Mouse (Mus musculus): ENCODE measurements around the gene Tmem151b. TPM values are rescaled to one million over a fixed set of nuclear protein-coding genes. Genes with fewer than 3 reads are reported as not detected.

Gene Tmem151b
- polyA plus RNA-seq, 1 experiment from 2014 or later = 1.8 TPM

- H3K9me3 ChIP-seq (ENCODE audit: control insufficient read depth, low read depth, low read length) = no peaks in the 10 kb centered on the region
- no peaks in the 10 kb centered on the region for H3K36me3 ChIP-seq (ENCODE audit: control insufficient read depth, insufficient read depth, low read length)
- peaks cover 40% of the 10 kb centered on the region for H3K27me3 ChIP-seq (ENCODE audit: control insufficient read depth, insufficient read depth, low read length)
- H3K9ac ChIP-seq (replicated peaks; ENCODE audit: low read depth, low read length) = no peak overlapping the region
- H3K4me3 ChIP-seq (ENCODE audit: low read depth, low read length) = no peak overlapping the region
- no peak for ATAC-seq (ENCODE audit: insufficient number of reproducible peaks, insufficient read depth, low FRiP score, low read depth)
- H3K4me2 ChIP-seq (replicated peaks; ENCODE audit: low read depth, low read length) = no peak overlapping the region
- WGBS = 74% methylated on average over 5 of the region's 5 CpGs
- 0 out of 2 replicates have a peak, but pooled peaks cover 4% of the 10 kb centered on the region for H3K4me1 ChIP-seq (ENCODE audit: control insufficient read depth, insufficient read depth, low read length)
- no peak overlapping the region for H3K27ac ChIP-seq (ENCODE audit: low read length)
Observed at GRCm38 (mm10) chr17:45547461-45548190, 1.9 kb downstream of the Tmem151b start.

GRCm38 (mm10) chr17:45546941-45547340 is 2.5 kb downstream of the Tmem151b start:
- Histone ChIP-seq H3K36me3 (ENCODE audit: control insufficient read depth, insufficient read depth, low read length) (no peaks in the 10 kb centered on the region), H3K4me1 (ENCODE audit: control insufficient read depth, insufficient read depth, low read length) (0 out of 2 replicates have a peak, but pooled peaks cover 4% of the 10 kb centered on the region), H3K27ac (ENCODE audit: low read length) (no peak overlapping the region), H3K4me3 (ENCODE audit: low read depth, low read length) (no peak overlapping the region), H3K9me3 (ENCODE audit: control insufficient read depth, low read depth, low read length) (no peaks in the 10 kb centered on the region), H3K9ac (replicated peaks; ENCODE audit: low read depth, low read length) (no peak overlapping the region), H3K27me3 (ENCODE audit: control insufficient read depth, insufficient read depth, low read length) (peaks cover 40% of the 10 kb centered on the region), H3K4me2 (replicated peaks; ENCODE audit: low read depth, low read length) (no peak overlapping the region)
- ATAC-seq (ENCODE audit: insufficient number of reproducible peaks, insufficient read depth, low FRiP score, low read depth) = no peak
- 79% methylated on average over 16 of the region's 16 CpGs for WGBS

- Histone ChIP-seq H3K27me3 (ENCODE audit: control insufficient read depth, insufficient read depth, low read length) (peaks cover 40% of the 10 kb centered on the region), H3K4me2 (replicated peaks; ENCODE audit: low read depth, low read length) (peak overlapping the region; percentile 39), H3K27ac (ENCODE audit: low read length) (no peak overlapping the region), H3K4me3 (ENCODE audit: low read depth, low read length) (peak overlapping the region; percentile 18; the same call in 1 of the 2 replicates), H3K36me3 (ENCODE audit: control insufficient read depth, insufficient read depth, low read length) (no peaks in the 10 kb centered on the region), H3K4me1 (ENCODE audit: control insufficient read depth, insufficient read depth, low read length) (0 out of 2 replicates have a peak, but pooled peaks cover 4% of the 10 kb centered on the region), H3K9ac (replicated peaks; ENCODE audit: low read depth, low read length) (no peak overlapping the region), H3K9me3 (ENCODE audit: control insufficient read depth, low read depth, low read length) (no peaks in the 10 kb centered on the region)
- 16% methylated on average over 74 of the region's 74 CpGs for WGBS
- ATAC-seq (ENCODE audit: insufficient number of reproducible peaks, insufficient read depth, low FRiP score, low read depth) = no peak
Observed at GRCm38 (mm10) chr17:45545278-45545961, 4.1 kb downstream of the Tmem151b start.

GRCm38 (mm10) chr17:45544873-45545277 is 4.6 kb downstream of the Tmem151b start:
- H3K4me3 ChIP-seq (ENCODE audit: low read depth, low read length) = peak overlapping the region; percentile 18; the same call in 1 of the 2 replicates
- H3K9ac ChIP-seq (replicated peaks; ENCODE audit: low read depth, low read length) = no peak overlapping the region
- peaks cover 40% of the 10 kb centered on the region for H3K27me3 ChIP-seq (ENCODE audit: control insufficient read depth, insufficient read depth, low read length)
- WGBS = 17% methylated on average over 46 of the region's 46 CpGs
- H3K27ac ChIP-seq (ENCODE audit: low read length) = no peak overlapping the region
- H3K4me2 ChIP-seq (replicated peaks; ENCODE audit: low read depth, low read length) = peak overlapping the region; percentile 39
- ATAC-seq (ENCODE audit: insufficient number of reproducible peaks, insufficient read depth, low FRiP score, low read depth) = no peak
- no peaks in the 10 kb centered on the region for H3K9me3 ChIP-seq (ENCODE audit: control insufficient read depth, low read depth, low read length)
- no peaks in the 10 kb centered on the region for H3K36me3 ChIP-seq (ENCODE audit: control insufficient read depth, insufficient read depth, low read length)
- no peaks in the 10 kb centered on the region for H3K4me1 ChIP-seq (ENCODE audit: control insufficient read depth, insufficient read depth, low read length)

GRCm38 (mm10) chr17:45544001-45544872 is 5.2 kb downstream of the Tmem151b start:
- Histone ChIP-seq H3K27ac (ENCODE audit: low read length) (no peak overlapping the region), H3K4me1 (ENCODE audit: control insufficient read depth, insufficient read depth, low read length) (no peaks in the 10 kb centered on the region), H3K9me3 (ENCODE audit: control insufficient read depth, low read depth, low read length) (no peaks in the 10 kb centered on the region), H3K4me2 (replicated peaks; ENCODE audit: low read depth, low read length) (no peak overlapping the region), H3K27me3 (ENCODE audit: control insufficient read depth, insufficient read depth, low read length) (peaks cover 40% of the 10 kb centered on the region), H3K36me3 (ENCODE audit: control insufficient read depth, insufficient read depth, low read length) (no peaks in the 10 kb centered on the region), H3K9ac (replicated peaks; ENCODE audit: low read depth, low read length) (no peak overlapping the region), H3K4me3 (ENCODE audit: low read depth, low read length) (peak overlapping the region; percentile 18; the same call in 1 of the 2 replicates)
- 20% methylated on average over 24 of the region's 24 CpGs for WGBS
- no peak for ATAC-seq (ENCODE audit: insufficient number of reproducible peaks, insufficient read depth, low FRiP score, low read depth)

- no peak overlapping the region for H3K27ac ChIP-seq (ENCODE audit: low read length)
- H3K4me3 ChIP-seq (ENCODE audit: low read depth, low read length) = no peak overlapping the region
- no peaks in the 10 kb centered on the region for H3K36me3 ChIP-seq (ENCODE audit: control insufficient read depth, insufficient read depth, low read length)
- H3K9ac ChIP-seq (replicated peaks; ENCODE audit: low read depth, low read length) = no peak overlapping the region
- no peaks in the 10 kb centered on the region for H3K4me1 ChIP-seq (ENCODE audit: control insufficient read depth, insufficient read depth, low read length)
- no peak overlapping the region for H3K4me2 ChIP-seq (replicated peaks; ENCODE audit: low read depth, low read length)
- 33% methylated on average over 1 of the region's 1 CpGs for WGBS
- peaks cover 40% of the 10 kb centered on the region for H3K27me3 ChIP-seq (ENCODE audit: control insufficient read depth, insufficient read depth, low read length)
- no peaks in the 10 kb centered on the region for H3K9me3 ChIP-seq (ENCODE audit: control insufficient read depth, low read depth, low read length)
- ATAC-seq (ENCODE audit: insufficient number of reproducible peaks, insufficient read depth, low FRiP score, low read depth) = no peak
Observed at GRCm38 (mm10) chr17:45543115-45543514, 6.4 kb downstream of the Tmem151b start.

GRCm38 (mm10) chr17:45542705-45543104 is 6.8 kb downstream of the Tmem151b start:
- Histone ChIP-seq H3K27me3 (ENCODE audit: control insufficient read depth, insufficient read depth, low read length) (peaks cover 40% of the 10 kb centered on the region), H3K4me3 (ENCODE audit: low read depth, low read length) (no peak overlapping the region), H3K9ac (replicated peaks; ENCODE audit: low read depth, low read length) (no peak overlapping the region), H3K4me2 (replicated peaks; ENCODE audit: low read depth, low read length) (no peak overlapping the region), H3K36me3 (ENCODE audit: control insufficient read depth, insufficient read depth, low read length) (no peaks in the 10 kb centered on the region), H3K4me1 (ENCODE audit: control insufficient read depth, insufficient read depth, low read length) (no peaks in the 10 kb centered on the region), H3K9me3 (ENCODE audit: control insufficient read depth, low read depth, low read length) (no peaks in the 10 kb centered on the region), H3K27ac (ENCODE audit: low read length) (no peak overlapping the region)
- WGBS = 58% methylated on average over 2 of the region's 2 CpGs
- no peak for ATAC-seq (ENCODE audit: insufficient number of reproducible peaks, insufficient read depth, low FRiP score, low read depth)

GRCm38 (mm10) chr17:45542129-45542528 is 7.3 kb downstream of the Tmem151b start:
- 31% methylated on average over 6 of the region's 6 CpGs for WGBS
- Histone ChIP-seq H3K36me3 (ENCODE audit: control insufficient read depth, insufficient read depth, low read length) (no peaks in the 10 kb centered on the region), H3K4me3 (ENCODE audit: low read depth, low read length) (no peak overlapping the region), H3K4me2 (replicated peaks; ENCODE audit: low read depth, low read length) (no peak overlapping the region), H3K27me3 (ENCODE audit: control insufficient read depth, insufficient read depth, low read length) (peaks cover 39% of the 10 kb centered on the region), H3K9ac (replicated peaks; ENCODE audit: low read depth, low read length) (no peak overlapping the region), H3K27ac (ENCODE audit: low read length) (no peak overlapping the region), H3K4me1 (ENCODE audit: control insufficient read depth, insufficient read depth, low read length) (no peaks in the 10 kb centered on the region), H3K9me3 (ENCODE audit: control insufficient read depth, low read depth, low read length) (no peaks in the 10 kb centered on the region)
- no peak for ATAC-seq (ENCODE audit: insufficient number of reproducible peaks, insufficient read depth, low FRiP score, low read depth)
